10 mouse cellular contexts compared by ENCODE assay signal in genomic region chr4:32302668-32303067, GRCm38 (mm10).
DNase-seq lines count a peak whose midpoint lies in the region; ATAC-seq lines count a peak whose summit lies in the region.
"Had no signal": no experiment of that assay in that cellular context is flagged by ENCODE, and none has a peak within 500 bp of the region (broad histone marks: within the 10 kb centered on the region; RNA-seq: fewer than 3 reads in every experiment).

No protein-coding gene starts in this region.

- 0 out of 2 replicates have a peak, but pooled peaks have one; percentile 6 for ATAC-seq in heart, embryonic 12.5 days (ENCODE audit: insufficient number of reproducible peaks, low FRiP score)
- ATAC-seq in hindbrain, embryonic 12.5 days (ENCODE audit: low FRiP score), result peak; percentile 26
- no peak for ATAC-seq in midbrain, embryonic 16.5 days

- DNase-seq in heart, postnatal 25 days (ENCODE audit: low spot score), result no peak
- DNase-seq in Muller cell, postnatal 12 days (ENCODE audit: inconsistent ontology term), result peak; percentile 49
- no peak for DNase-seq in urinary bladder, postnatal 14 days (ENCODE audit: low spot score)
- no peak for DNase-seq in thymus, postnatal 10 days (ENCODE audit: low spot score in 2 of 2)
- no peak for DNase-seq in layer of hippocampus, postnatal 36 days
- DNase-seq: adrenal gland, postnatal 10 days had no signal

- peak overlapping the region; percentile 99 for H3K27ac ChIP-seq in heart, embryonic 12.5 days (ENCODE audit: poor library complexity, severe bottlenecking)
- peak overlapping the region; percentile 92 for H3K27ac ChIP-seq in hindbrain, embryonic 12.5 days
- peak overlapping the region; percentile 79 for H3K27ac ChIP-seq in midbrain, embryonic 16.5 days (ENCODE audit: low read length)

- WGBS in heart, embryonic 12.5 days, result 18% methylated on average over 5 of the region's 5 CpGs
- 42% methylated on average over 5 of the region's 5 CpGs for WGBS in hindbrain, embryonic 12.5 days
- WGBS in midbrain, embryonic 16.5 days, result 46% methylated on average over 5 of the region's 5 CpGs

- intact Hi-C loops in heart, postnatal 25 days (cut with DNase I), result loop anchor here (1.0 to 5.0 kb wide), 3 partner anchors 50 to 207 kb away; no protein-coding TSS in a partner anchor

- peak overlapping the region; percentile 26 for H3K4me3 ChIP-seq in heart, embryonic 12.5 days
- no peak overlapping the region for H3K4me3 ChIP-seq in hindbrain, embryonic 12.5 days
- no peak overlapping the region for H3K4me3 ChIP-seq in midbrain, embryonic 16.5 days (ENCODE audit: low read depth, low read length)

- no peaks in the 10 kb centered on the region for H3K27me3 ChIP-seq in heart, embryonic 12.5 days (replicated peaks)
- no peaks in the 10 kb centered on the region for H3K27me3 ChIP-seq in hindbrain, embryonic 12.5 days
- H3K27me3 ChIP-seq in midbrain, embryonic 16.5 days (ENCODE audit: control insufficient read depth, insufficient read depth, low read depth, low read length), result no peaks in the 10 kb centered on the region
- H3K27me3 ChIP-seq: CH12.LX had no signal

- peak overlapping the region; percentile 65 for H3K4me2 ChIP-seq in heart, embryonic 12.5 days
- peak overlapping the region; percentile 37 for H3K4me2 ChIP-seq in hindbrain, embryonic 12.5 days (replicated peaks)
- peak overlapping the region; percentile 1 for H3K4me2 ChIP-seq in midbrain, embryonic 16.5 days (ENCODE audit: low read length)

- H3K9me3 ChIP-seq in heart, embryonic 12.5 days (replicated peaks), result no peaks in the 10 kb centered on the region
- no peaks in the 10 kb centered on the region for H3K9me3 ChIP-seq in hindbrain, embryonic 12.5 days (replicated peaks)
- no peaks in the 10 kb centered on the region for H3K9me3 ChIP-seq in midbrain, embryonic 16.5 days (replicated peaks; ENCODE audit: control insufficient read depth, low read length, poor library complexity, severe bottlenecking)

- H3K36me3 ChIP-seq in heart, embryonic 12.5 days, result no peaks in the 10 kb centered on the region
- H3K36me3 ChIP-seq in hindbrain, embryonic 12.5 days, result no peaks in the 10 kb centered on the region
- H3K36me3 ChIP-seq in midbrain, embryonic 16.5 days (ENCODE audit: control insufficient read depth, insufficient read depth, low read length), result no peaks in the 10 kb centered on the region

- H3K4me1 ChIP-seq in heart, embryonic 12.5 days (replicated peaks), result peaks cover 88% of the 10 kb centered on the region
- peaks cover 59% of the 10 kb centered on the region for H3K4me1 ChIP-seq in hindbrain, embryonic 12.5 days
- H3K4me1 ChIP-seq in midbrain, embryonic 16.5 days (ENCODE audit: control insufficient read depth, insufficient read depth, low read length), result peaks cover 45% of the 10 kb centered on the region

- peak overlapping the region; percentile 56 for H3K9ac ChIP-seq in heart, embryonic 12.5 days
- peak overlapping the region; percentile 13; the same call in 1 of the 2 replicates for H3K9ac ChIP-seq in hindbrain, embryonic 12.5 days
- no peak overlapping the region; the same call in 1 of the 2 replicates for H3K9ac ChIP-seq in midbrain, embryonic 16.5 days (ENCODE audit: low read depth, low read length)

Comparison
In these comparisons a context has a peak if more than half of its experiments do, and no peak if none do; other contexts are left out.
1. H3K4me2 ChIP-seq: peak in every context shown above with its lines; median percentile 65 in heart, embryonic 12.5 days; 37 in hindbrain, embryonic 12.5 days; 1 in midbrain, embryonic 16.5 days.